Mouse (Mus musculus) thymus, adult 2 months (tissue): Measurements from ENCODE around the gene Huwe1. TPM values are rescaled to one million over a fixed set of nuclear protein-coding genes. Genes with fewer than 3 reads are reported as not detected.

ENCODE experiments used
- DNase-seq: peaks from one replicate; pipeline ENCODE4 v3.0.0; 2021
- H3K27ac ChIP-seq: fragments of 200-500 bp; 2 replicates; pipeline ENCODE4 v1.5.1; 2012; ENCODE audit warnings: low read length, control low read depth; ENCODE audit not compliant: control insufficient read depth, insufficient read depth
- H3K27me3 ChIP-seq: fragments of 200-500 bp; 2 replicates; pipeline ENCODE4 v1.6.1; 2012; ENCODE audit warnings: mild to moderate bottlenecking, low read length, moderate library complexity, mixed read lengths; ENCODE audit not compliant: control insufficient read depth, insufficient read depth
- H3K36me3 ChIP-seq: fragments of 200-500 bp; 2 replicates; pipeline ENCODE4 v1.6.1; 2012; ENCODE audit warnings: mild to moderate bottlenecking, low read length, moderate library complexity; ENCODE audit not compliant: control insufficient read depth, insufficient read depth
- H3K4me1 ChIP-seq: fragments of 200-500 bp; replicated peaks from 2 replicates; pipeline ENCODE4 v1.6.1; 2012; ENCODE audit warnings: low read length; ENCODE audit not compliant: control insufficient read depth, insufficient read depth
- H3K4me3 ChIP-seq: fragments of 200-500 bp; 2 replicates; pipeline ENCODE4 v1.5.1; 2012; ENCODE audit warnings: mild to moderate bottlenecking, low read length, control low read depth, moderate library complexity; ENCODE audit not compliant: control insufficient read depth, insufficient read depth
- CTCF ChIP-seq: fragments of 200-500 bp; IDR thresholded peaks from 2 replicates; pipeline ENCODE4 v1.5.1; 2012; ENCODE audit warnings: mild to moderate bottlenecking, control low read depth, low read length, moderate library complexity, borderline replicate concordance; ENCODE audit not compliant: control insufficient read depth, poor library complexity, insufficient read depth; ENCODE audit errors: extremely low read depth
- POLR2A ChIP-seq: fragments of 200-500 bp; IDR thresholded peaks from 2 replicates; pipeline ENCODE4 v1.6.1; 2012; ENCODE audit warnings: mild to moderate bottlenecking, low read length, control low read depth, moderate library complexity; ENCODE audit not compliant: control insufficient read depth, poor library complexity, insufficient read depth; ENCODE audit errors: extremely low read depth
- WGBS: fragments of 180-500 bp; shearing (Covaris S2); methylation state at CpG from one replicate; pipeline ENCODE4 v1.1.7; 2018; 5-methylcytosine and 5-hydroxymethylcytosine counted together
- polyA plus RNA-seq: library from polyadenylated mRNA; depleted of rRNA; stranded (reverse); fragments of >200 nt; gene quantifications from 2 replicates; pipeline ENCODE4 v1.2.3, GENCODE M21; 2012; rRNA removed

The Huwe1 gene
- 96.9 and 100 TPM in 2 replicates for polyA plus RNA-seq

GRCm38 (mm10) chrX:151800701-151801511 is at the start of gene Huwe1:
Gene Huwe1, plus strand, starts transcription at chrX:151800807.
- H3K4me3 ChIP-seq, result peak within 1 kb of the TSS; percentile 89
- H3K4me1 ChIP-seq, result 0 out of 2 replicates have a peak, but pooled peaks cover 4% of the 10 kb centered on the region
- H3K27ac ChIP-seq, result peak within 1 kb of the TSS; percentile 33; the same call in 1 of the 2 replicates
- no peaks in the 10 kb centered on the region for H3K36me3 ChIP-seq
- no peaks in the 10 kb centered on the region for H3K27me3 ChIP-seq
- TF ChIP-seq CTCF, result no peak
- TF ChIP-seq POLR2A, result no peak
- peak; percentile 52 for DNase-seq
- 2% methylated on average over 33 of the region's 36 CpGs for WGBS

GRCm38 (mm10) chrX:151780348-151780747 is 20.3 kb upstream of the Huwe1 start:
- Histone ChIP-seq H3K27ac (no peak overlapping the region), H3K4me1 (no peaks in the 10 kb centered on the region), H3K36me3 (no peaks in the 10 kb centered on the region), H3K27me3 (no peaks in the 10 kb centered on the region), H3K4me3 (no peak overlapping the region)
- 87% methylated on average over 1 of the region's 1 CpGs for WGBS
- no peak for DNase-seq
- TF ChIP-seq CTCF, result no peak
- TF ChIP-seq POLR2A, result no peak

GRCm38 (mm10) chrX:151782939-151783338 is 17.7 kb upstream of the Huwe1 start:
- no peak overlapping the region for H3K4me3 ChIP-seq
- no peaks in the 10 kb centered on the region for H3K36me3 ChIP-seq
- H3K27ac ChIP-seq, result no peak overlapping the region
- H3K4me1 ChIP-seq, result no peaks in the 10 kb centered on the region
- H3K27me3 ChIP-seq, result no peaks in the 10 kb centered on the region
- no peak for TF ChIP-seq CTCF
- no peak for TF ChIP-seq POLR2A
- DNase-seq, result no peak
- 56% methylated on average over 4 of the region's 4 CpGs for WGBS

GRCm38 (mm10) chrX:151792766-151793165 is 7.8 kb upstream of the Huwe1 start:
- H3K4me3 ChIP-seq, result no peak overlapping the region
- TF ChIP-seq POLR2A (no peak), CTCF (no peak)
- H3K27ac ChIP-seq, result no peak overlapping the region
- DNase-seq, result no peak
- H3K36me3 ChIP-seq, result no peaks in the 10 kb centered on the region
- 83% methylated on average over 2 of the region's 2 CpGs for WGBS
- H3K27me3 ChIP-seq, result no peaks in the 10 kb centered on the region
- no peaks in the 10 kb centered on the region for H3K4me1 ChIP-seq

GRCm38 (mm10) chrX:151797970-151798369 is 2.6 kb upstream of the Huwe1 start:
- no peak for DNase-seq
- Histone ChIP-seq H3K4me3 (no peak overlapping the region), H3K36me3 (no peaks in the 10 kb centered on the region), H3K4me1 (no peaks in the 10 kb centered on the region), H3K27ac (no peak overlapping the region), H3K27me3 (no peaks in the 10 kb centered on the region)
- TF ChIP-seq CTCF (no peak), POLR2A (no peak)
- WGBS, result 70% methylated on average over 1 of the region's 1 CpGs

- no peak for DNase-seq
- 4% methylated on average over 13 of the region's 13 CpGs for WGBS
- no peaks in the 10 kb centered on the region for H3K27me3 ChIP-seq
- peak overlapping the region; percentile 67 for H3K27ac ChIP-seq
- H3K4me3 ChIP-seq, result peak overlapping the region; percentile 46
- no peaks in the 10 kb centered on the region for H3K36me3 ChIP-seq
- 0 out of 2 replicates have a peak, but pooled peaks cover 4% of the 10 kb centered on the region for H3K4me1 ChIP-seq
- TF ChIP-seq CTCF (no peak), POLR2A (no peak)
These were observed 1.8 kb downstream of the Huwe1 start for GRCm38 (mm10) chrX:151802328-151802955.
